Mouse (Mus musculus) CH12.LX (cell line): Measurements from ENCODE around the gene Actb. TPM values are rescaled to one million over a fixed set of nuclear protein-coding genes. Genes with fewer than 3 reads are reported as not detected.

Experiments
- DNase-seq: peaks from one replicate; pipeline ENCODE4 v3.0.0-alpha.2; 2013; ENCODE audit errors: extremely low read depth
- H3K27ac ChIP-seq: 2 replicates; pipeline ENCODE4 v1.5.1; 2012; ENCODE audit warnings: low read depth, mild to moderate bottlenecking, control low read depth, moderate library complexity; ENCODE audit not compliant: insufficient read depth
- H3K27me3 ChIP-seq: replicated peaks from 2 replicates; pipeline ENCODE3; 2012; ENCODE audit warnings: inconsistent platforms
- H3K36me3 ChIP-seq, 2 experiments: replicated peaks in 1 of 2; 2 replicates each; pipeline versions ENCODE3 to v1.6.1; 2012; ENCODE audit warnings: inconsistent platforms in 1 of 2, low read length in 1 of 2, mild to moderate bottlenecking in 1 of 2, mixed read lengths in 1 of 2, moderate library complexity in 1 of 2; ENCODE audit not compliant: control insufficient read depth in 1 of 2, insufficient read depth in 1 of 2
- H3K4me1 ChIP-seq, 2 experiments: 2 replicates each; pipeline ENCODE4 v1.6.1; 2012; ENCODE audit warnings: inconsistent platforms in 1 of 2, moderate library complexity in 1 of 2; ENCODE audit not compliant: insufficient read depth in 2 of 2, control insufficient read depth in 1 of 2
- H3K4me2 ChIP-seq: 2 replicates; pipeline ENCODE4 v1.6.1; 2012; ENCODE audit warnings: low read depth, mild to moderate bottlenecking, control low read depth; ENCODE audit not compliant: poor library complexity, insufficient read depth, severe bottlenecking
- H3K4me3 ChIP-seq, 3 experiments: fragments of 150-350 bp in 1 of 3; sonication (generic) in 1 of 3; replicated peaks in 1 of 3; 2 replicates each; pipeline versions ENCODE3 to v1.5.1; 2011 to 2012; ENCODE audit warnings: low read depth in 2 of 3, low read length in 2 of 3, mild to moderate bottlenecking in 2 of 3, moderate library complexity in 2 of 3, control low read depth in 1 of 3, improper control_type of control experiment in 1 of 3, inconsistent platforms in 1 of 3, mixed read lengths in 1 of 3; ENCODE audit not compliant: poor library complexity in 1 of 3
- H3K79me2 ChIP-seq: replicated peaks from 2 replicates; pipeline ENCODE4 v1.6.1; 2012; ENCODE audit warnings: mild to moderate bottlenecking, moderate library complexity; ENCODE audit not compliant: control insufficient read depth, poor library complexity, insufficient read depth, severe bottlenecking; ENCODE audit errors: extremely low read depth
- H3K9ac ChIP-seq: 2 replicates; pipeline ENCODE4 v1.6.1; 2012; ENCODE audit warnings: low read depth, mild to moderate bottlenecking, control low read depth, moderate library complexity; ENCODE audit not compliant: insufficient read depth
- H3K9me3 ChIP-seq: replicated peaks from 2 replicates; pipeline ENCODE3; 2012; ENCODE audit warnings: low read length, inconsistent platforms, mixed read lengths
- EP300 ChIP-seq: IDR thresholded peaks from 2 replicates; pipeline ENCODE4 v1.6.1; 2011; ENCODE audit warnings: low read length, improper control_type of control experiment
- GABPA ChIP-seq: IDR thresholded peaks from 2 replicates; pipeline ENCODE4 v1.6.1; 2012; ENCODE audit warnings: low read depth, low read length, improper control_type of control experiment, inconsistent platforms; ENCODE audit not compliant: insufficient replicate concordance
- JUND ChIP-seq: conservative IDR thresholded peaks from 2 replicates; pipeline ENCODE4 v1.6.1; 2011; ENCODE audit warnings: low read depth, low read length, improper control_type of control experiment
- MEF2A ChIP-seq: IDR thresholded peaks from 2 replicates; pipeline ENCODE4 v1.6.1; 2014; ENCODE audit warnings: low read depth, mild to moderate bottlenecking, inconsistent platforms, low read length, improper control_type of control experiment, borderline replicate concordance
- MXI1 ChIP-seq: IDR thresholded peaks from 2 replicates; pipeline ENCODE4 v1.6.1; 2011; ENCODE audit warnings: mild to moderate bottlenecking, low read depth, low read length, improper control_type of control experiment
- NRF1 ChIP-seq: IDR thresholded peaks from 2 replicates; pipeline ENCODE4 v1.6.1; 2014; ENCODE audit warnings: low read depth, mild to moderate bottlenecking, inconsistent platforms, low read length, improper control_type of control experiment, moderate library complexity
- POLR2A ChIP-seq: IDR thresholded peaks from 2 replicates; pipeline ENCODE4 v1.6.1; 2011; ENCODE audit warnings: low read depth, mild to moderate bottlenecking, improper control_type of control experiment, low read length
- POLR2AphosphoS2 ChIP-seq: IDR thresholded peaks from 2 replicates; pipeline ENCODE4 v1.6.1; 2011; ENCODE audit warnings: low read depth, low read length, improper control_type of control experiment
- SMC3 ChIP-seq: IDR thresholded peaks from 2 replicates; pipeline ENCODE4 v1.6.1; 2011; ENCODE audit warnings: low read depth, low read length, improper control_type of control experiment
- TBP ChIP-seq: conservative IDR thresholded peaks from 2 replicates; pipeline ENCODE4 v1.6.1; 2011; ENCODE audit warnings: low read depth, low read length, improper control_type of control experiment
- TCF12 ChIP-seq: IDR thresholded peaks from 2 replicates; pipeline ENCODE4 v1.6.1; 2014; ENCODE audit warnings: low read depth, mild to moderate bottlenecking, inconsistent platforms, low read length, improper control_type of control experiment
- ZMIZ1 ChIP-seq: IDR thresholded peaks from 2 replicates; pipeline ENCODE4 v1.6.1; 2012; ENCODE audit warnings: low read depth, mild to moderate bottlenecking, inconsistent platforms, low read length, improper control_type of control experiment
- ZNF384 ChIP-seq: IDR thresholded peaks from 2 replicates; pipeline ENCODE4 v1.6.1; 2012; ENCODE audit warnings: low read depth, low read length, improper control_type of control experiment, inconsistent platforms
- dilution Hi-C: fragments of 300-500 bp; cut with MboI; formaldehyde crosslinking; loops from 2 replicates; pipeline ENCODE4 v1.14.3; 2020; ENCODE audit warnings: low sequenced_read_pairs; ENCODE audit not compliant: extremely low pct_unique_long_range_greater_than_20kb, extremely low pct_ligation_motif_present
- in situ Hi-C: fragments of 300-500 bp; cut with MboI; formaldehyde crosslinking; loops from 3 replicates; pipeline ENCODE4 v1.14.3; 2019; ENCODE audit warnings: low sequenced_read_pairs, low pct_ligation_motif_present, low pct_unique_long_range_greater_than_20kb, mixed read lengths
- polyA plus RNA-seq: library from polyadenylated mRNA; unstranded; fragments of >175 nt; gene quantifications from 2 replicates; pipeline ENCODE4 v1.2.1, GENCODE M21; 2012; ENCODE audit warnings: low read depth; ENCODE audit not compliant: insufficient read length
- total RNA-seq, 2 experiments: library from RNA; depleted of rRNA; stranded (reverse); fragments of 300-350 nt in 1 of 2; fragments of >200 nt in 1 of 2; gene quantifications; 2 replicates each; pipeline ENCODE4 v1.2.3; 2012 to 2014

The Actb gene
- total and polyA plus RNA-seq, 3 experiments = 3,882 to 5,048 (median 4,756) TPM

GRCm38 (mm10) chr5:142871765-142872164, 34.8 kb downstream of the Actb start:
- H3K4me1 ChIP-seq = no peaks in the 10 kb centered on the region
- no peak overlapping the region for H3K4me3 ChIP-seq
- no peaks in the 10 kb centered on the region for H3K79me2 ChIP-seq
- H3K27ac ChIP-seq = no peak overlapping the region
- dilution Hi-C loops (no loop called here), in situ Hi-C loops (loop anchor here (5.0 to 25.0 kb wide), 3 partner anchors 34 to 359 kb away; no protein-coding TSS in a partner anchor)
- H3K36me3 ChIP-seq = peaks cover 38 to 84% of the 10 kb centered on the region in 2 experiments
- H3K27me3 ChIP-seq = no peaks in the 10 kb centered on the region
- TF ChIP-seq POLR2AphosphoS2 (no peak), MXI1 (no peak), EP300 (no peak), ZMIZ1 (no peak), POLR2A (no peak), MEF2A (no peak), GABPA (no peak), SMC3 (no peak), NRF1 (no peak), JUND (no peak), TCF12 (no peak)
- H3K9ac ChIP-seq = no peak overlapping the region
- no peaks in the 10 kb centered on the region for H3K9me3 ChIP-seq
- DNase-seq = no peak
- no peak overlapping the region for H3K4me2 ChIP-seq

- no peaks in the 10 kb centered on the region for H3K9me3 ChIP-seq
- TF ChIP-seq ZNF384 (no peak), MEF2A (no peak), MXI1 (no peak), POLR2AphosphoS2 (no peak), JUND (no peak), ZMIZ1 (no peak)
- H3K27ac ChIP-seq = no peak overlapping the region
- no peak overlapping the region for H3K9ac ChIP-seq
- H3K4me3 ChIP-seq = no peak overlapping the region
- H3K36me3 ChIP-seq = peaks cover 22 to 68% of the 10 kb centered on the region in 2 experiments
- H3K79me2 ChIP-seq = no peaks in the 10 kb centered on the region
- no peak overlapping the region for H3K4me2 ChIP-seq
- dilution Hi-C loops = no loop called here
- 0 out of 4 replicates have a peak, but pooled peaks cover 0 to under 1% of the 10 kb centered on the region in 2 experiments for H3K4me1 ChIP-seq
- no peaks in the 10 kb centered on the region for H3K27me3 ChIP-seq
- in situ Hi-C loops = loop anchor here (25.0 kb wide), 1 partner anchor 357 kb away; no protein-coding TSS in a partner anchor
- no peak for DNase-seq
Observed at GRCm38 (mm10) chr5:142869463-142869862, 37.1 kb downstream of the Actb start.

- TF ChIP-seq TBP = no peak
- Histone ChIP-seq H3K27me3 (no peaks in the 10 kb centered on the region), H3K27ac (no peak overlapping the region), H3K9ac (no peak overlapping the region), H3K4me3 (no peak overlapping the region), H3K4me2 (no peak overlapping the region), H3K4me1 (no peaks in the 10 kb centered on the region), H3K79me2 (no peaks in the 10 kb centered on the region), H3K36me3 (no peaks in the 10 kb centered on the region), H3K9me3 (peaks cover 6% of the 10 kb centered on the region)
- in situ Hi-C loops = loop anchor here (25.0 kb wide), 1 partner anchor 345 kb away; no protein-coding TSS in a partner anchor
- dilution Hi-C loops = no loop called here
- DNase-seq = no peak
Observed at GRCm38 (mm10) chr5:142857763-142858229, 48.8 kb downstream of the Actb start.
